Mouse (Mus musculus) urinary bladder, postnatal 25 days (tissue): Measurements from ENCODE around the gene Rhoj.
"Not testable (repeated sequence)": the region's sequence is repeated elsewhere in the genome, so short reads cannot be mapped to it uniquely, and the experiment has no call there.

Experiments
- DNase-seq: peaks from one replicate; pipeline ENCODE4 v3.0.0; 2022; ENCODE audit warnings: low spot score

Gene Rhoj

GRCm38 (mm10) chr12:75394011-75394773 lies 86.1 kb downstream of the Rhoj start:
- no peak for DNase-seq

DNA sequence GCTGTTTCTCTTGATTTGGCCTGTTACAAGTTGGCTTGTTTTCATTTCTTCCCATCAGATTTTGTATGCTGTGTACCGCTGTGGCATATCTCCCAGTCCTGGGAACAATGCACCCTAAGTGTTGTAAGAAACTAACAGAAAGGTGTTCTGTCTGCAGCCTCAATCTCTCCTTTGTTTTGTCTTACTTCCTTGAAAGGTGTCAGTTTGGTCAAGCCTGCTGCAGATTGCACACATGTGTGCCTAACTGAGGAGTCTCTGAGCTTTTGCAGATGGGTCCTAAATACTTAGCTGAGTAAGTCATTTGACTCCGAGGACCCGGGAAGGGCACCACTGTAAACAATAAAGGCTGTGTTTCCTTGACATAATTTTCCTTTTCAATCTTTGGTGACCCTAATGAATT lies 88.5 kb downstream of the Rhoj start:
- no peak for DNase-seq

GRCm38 (mm10) chr12:75397077-75397476 lies 89.0 kb downstream of the Rhoj start:
- no peak for DNase-seq

DNA sequence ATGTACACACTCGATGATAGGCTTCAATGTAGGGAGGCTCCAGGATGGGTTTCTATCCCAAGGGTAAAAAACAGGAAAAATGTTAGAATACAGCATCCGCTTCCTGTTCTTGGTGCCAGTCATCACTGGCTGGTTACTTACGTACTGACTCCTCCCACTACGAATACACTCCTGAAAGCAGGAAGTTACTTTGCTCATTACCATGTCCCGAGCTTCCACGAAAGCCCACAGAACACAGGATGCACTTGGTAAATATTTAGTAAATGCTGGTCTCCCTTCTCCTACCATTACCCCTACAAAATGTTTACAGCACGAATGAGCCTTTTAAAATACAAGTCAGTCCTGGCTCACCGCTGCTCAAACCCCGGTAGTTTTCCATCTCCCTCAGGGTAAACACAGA lies 104.8 kb downstream of the Rhoj start:
- DNase-seq, result no peak

- no peak for DNase-seq
These were observed 106.9 kb downstream of the Rhoj start for GRCm38 (mm10) chr12:75414991-75415390.

DNA sequence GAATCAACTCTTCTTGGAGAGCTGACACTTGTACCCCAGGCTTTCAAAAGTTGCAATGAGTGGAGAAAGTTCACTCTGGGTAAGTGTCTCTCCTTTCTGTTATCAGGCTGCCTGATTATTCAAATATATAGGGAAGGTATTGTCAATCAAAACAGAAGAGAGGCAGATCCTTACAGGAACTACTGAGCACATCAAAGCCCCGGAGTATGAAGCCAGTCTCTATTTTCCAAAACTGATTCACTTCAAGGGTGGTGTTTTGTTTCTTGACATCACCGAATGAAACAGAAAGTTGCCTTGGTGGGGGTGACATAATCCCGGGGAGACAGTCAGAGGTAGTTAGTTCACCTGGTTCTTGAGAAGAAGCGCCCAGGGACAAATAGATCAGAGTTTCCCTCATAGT lies 108.6 kb downstream of the Rhoj start, which contains the start of gene Gphb5:
Gene Gphb5, minus strand, starts transcription at position 101 of the 400 bp plus-strand sequence.
- no peak for DNase-seq

- DNase-seq, result no peak
These were observed 116.2 kb downstream of the Rhoj start for GRCm38 (mm10) chr12:75424359-75424758.

DNA sequence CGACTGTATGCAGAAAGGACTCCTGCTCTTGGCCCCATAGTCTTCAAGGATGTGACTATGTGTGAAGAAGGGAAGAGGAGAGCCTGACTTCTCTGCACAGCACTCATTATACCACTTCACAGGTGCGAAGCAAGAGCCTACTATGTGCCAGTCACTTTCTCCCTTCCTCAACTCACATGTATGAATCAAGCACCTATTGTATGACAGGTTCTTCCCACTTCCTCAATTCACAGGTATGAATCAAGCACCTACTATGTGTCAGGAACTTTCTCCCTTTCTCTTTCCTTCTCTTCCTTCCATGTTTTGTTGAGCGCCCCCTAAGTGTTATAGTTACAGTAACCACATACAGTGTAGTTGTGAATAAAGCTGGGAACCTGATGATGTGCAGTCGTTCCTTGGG lies 116.7 kb downstream of the Rhoj start:
- DNase-seq, result no peak

GRCm38 (mm10) chr12:75425882-75426281 lies 117.8 kb downstream of the Rhoj start:
- no peak for DNase-seq

- no peak for DNase-seq
These were observed 120.6 kb downstream of the Rhoj start for GRCm38 (mm10) chr12:75428719-75429118.

GRCm38 (mm10) chr12:75429685-75430396 lies 121.7 kb downstream of the Rhoj start:
- no peak for DNase-seq

- not testable (repeated sequence) for DNase-seq
These were observed 124.3 kb downstream of the Rhoj start for GRCm38 (mm10) chr12:75432400-75432799.

- no peak for DNase-seq
These were observed 138.1 kb downstream of the Rhoj start for GRCm38 (mm10) chr12:75446245-75446644.

DNA sequence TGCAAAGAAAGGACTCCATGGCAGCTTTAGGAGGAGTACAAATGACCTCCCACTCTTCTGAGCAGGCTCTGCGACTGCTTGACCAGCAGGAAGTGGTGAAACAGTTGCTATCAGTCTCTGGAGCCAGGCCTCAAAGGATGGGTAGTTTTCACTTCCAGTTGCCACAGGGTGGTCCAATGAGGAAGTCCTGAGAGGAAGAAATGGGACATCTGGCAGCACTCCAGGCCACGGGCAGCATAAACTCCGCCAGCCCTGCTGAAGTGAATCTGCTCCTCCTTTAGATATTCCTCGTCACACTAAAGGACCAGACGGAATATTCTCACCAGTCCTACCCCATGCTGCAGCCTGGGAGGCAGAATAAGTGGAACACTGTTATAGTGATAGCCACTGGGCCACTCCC lies 140.8 kb downstream of the Rhoj start:
- DNase-seq, result no peak

- no peak for DNase-seq
These were observed 141.4 kb downstream of the Rhoj start for GRCm38 (mm10) chr12:75449475-75449966.

DNA sequence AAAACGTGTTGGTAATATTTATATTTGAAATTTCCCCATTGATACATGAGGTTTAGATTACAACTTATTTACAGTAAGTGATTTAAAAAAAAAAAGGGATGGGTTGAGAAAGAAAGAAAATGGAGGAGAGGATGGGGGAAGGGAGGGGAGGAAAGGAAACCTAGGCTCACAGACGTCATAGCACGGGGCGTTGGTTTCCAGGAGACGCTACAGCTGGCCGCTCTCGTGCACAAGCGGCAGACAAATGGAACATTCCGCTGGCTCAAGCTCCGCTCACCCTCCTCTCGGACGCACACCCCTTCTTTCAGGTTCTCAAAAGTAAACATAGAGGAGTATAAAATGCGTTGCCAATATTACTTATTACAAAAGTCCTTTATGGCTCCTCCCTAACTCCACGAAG lies 141.9 kb downstream of the Rhoj start:
- DNase-seq, result no peak

- DNase-seq, result no peak
These were observed 142.5 kb downstream of the Rhoj start for GRCm38 (mm10) chr12:75450592-75450991.
